Mouse (Mus musculus): ENCODE measurements around the gene Cd109. TPM values are rescaled to one million over a fixed set of nuclear protein-coding genes. Genes with fewer than 3 reads are reported as not detected.

Gene Cd109
- polyA plus RNA-seq, 1 experiment: 5.3 TPM

- H3K4me3 ChIP-seq: no peak overlapping the region
- no peaks in the 10 kb centered on the region for H3K79me2 ChIP-seq (ENCODE audit: control insufficient read depth, insufficient read depth)
- no peak for TF ChIP-seq TCF12 (IDR thresholded peaks at IDR 0.05; ENCODE audit: insufficient read depth, poor library complexity, severe bottlenecking)
- TF ChIP-seq MAX (IDR thresholded peaks at IDR 0.05; ENCODE audit: low read depth): no peak
- no peak for TF ChIP-seq POLR2AphosphoS2 (IDR thresholded peaks at IDR 0.05; ENCODE audit: insufficient read length, low read depth)
- TF ChIP-seq MYOG (IDR thresholded peaks at IDR 0.05; ENCODE audit: control insufficient read depth in 1 of 3, insufficient read depth in 1 of 3, insufficient read length in 2 of 3, low read depth in 2 of 3): no peak
- TF ChIP-seq SRF (IDR thresholded peaks at IDR 0.05; ENCODE audit: control insufficient read depth, insufficient read length, low read depth): no peak
Observed at GRCm38 (mm10) chr9:78720888-78721798, 105.8 kb downstream of the Cd109 start.

GRCm38 (mm10) chr9:78731931-78732330, 116.6 kb downstream of the Cd109 start:
- no peaks in the 10 kb centered on the region for H3K27me3 ChIP-seq (ENCODE audit: control insufficient read depth, insufficient read depth, insufficient read length)
- H3ac ChIP-seq (ENCODE audit: control insufficient read depth, insufficient read length): no peak overlapping the region
- TF ChIP-seq POLR2AphosphoS2 (IDR thresholded peaks at IDR 0.05; ENCODE audit: insufficient read length, low read depth): no peak
- TF ChIP-seq E2F4 (IDR thresholded peaks at IDR 0.05; ENCODE audit: insufficient read depth): no peak
- no peak for TF ChIP-seq SRF (IDR thresholded peaks at IDR 0.05; ENCODE audit: control insufficient read depth, insufficient read length, low read depth)
- no peak for TF ChIP-seq MYOD1 (IDR thresholded peaks at IDR 0.05; ENCODE audit: control insufficient read depth in 1 of 3, insufficient read length in 2 of 3, low read depth in 2 of 3)
- TF ChIP-seq REST (IDR thresholded peaks at IDR 0.05; ENCODE audit: insufficient read depth, insufficient read length): no peak
- no peak for TF ChIP-seq CEBPB (IDR thresholded peaks at IDR 0.05; ENCODE audit: insufficient read depth, poor library complexity, severe bottlenecking)
- no peak for TF ChIP-seq POLR2A (IDR thresholded peaks at IDR 0.05; ENCODE audit: insufficient read length, low read depth)
- H3K79me2 ChIP-seq (ENCODE audit: control insufficient read depth, insufficient read depth): no peaks in the 10 kb centered on the region
- H3K4me2 ChIP-seq (ENCODE audit: low read depth): no peak overlapping the region
- H3K36me3 ChIP-seq (ENCODE audit: control insufficient read depth, insufficient read depth): no peaks in the 10 kb centered on the region
- no peak overlapping the region for H3K4me3 ChIP-seq

More at GRCm38 (mm10) chr9:78720888-78721798, 105.8 kb downstream of the Cd109 start:
- Histone ChIP-seq H3K27me3 (ENCODE audit: control insufficient read depth, insufficient read depth, insufficient read length) (no peaks in the 10 kb centered on the region), H3ac (ENCODE audit: control insufficient read depth, insufficient read length) (no peak overlapping the region), H3K4me2 (ENCODE audit: low read depth) (no peak overlapping the region), H3K36me3 (ENCODE audit: control insufficient read depth, insufficient read depth) (no peaks in the 10 kb centered on the region)

GRCm38 (mm10) chr9:78735519-78735918, 120.2 kb downstream of the Cd109 start:
- H3K79me2 ChIP-seq (ENCODE audit: control insufficient read depth, insufficient read depth): no peaks in the 10 kb centered on the region
- TF ChIP-seq E2F4 (IDR thresholded peaks at IDR 0.05; ENCODE audit: insufficient read depth) (no peak), SRF (IDR thresholded peaks at IDR 0.05; ENCODE audit: control insufficient read depth, insufficient read length, low read depth) (no peak), CEBPB (IDR thresholded peaks at IDR 0.05; ENCODE audit: insufficient read depth, poor library complexity, severe bottlenecking) (no peak)
- no peak overlapping the region for H3ac ChIP-seq (ENCODE audit: control insufficient read depth, insufficient read length)
- no peaks in the 10 kb centered on the region for H3K27me3 ChIP-seq (ENCODE audit: control insufficient read depth, insufficient read depth, insufficient read length)
- H3K4me2 ChIP-seq (ENCODE audit: low read depth): no peak overlapping the region
- H3K4me3 ChIP-seq: no peak overlapping the region
- no peaks in the 10 kb centered on the region for H3K36me3 ChIP-seq (ENCODE audit: control insufficient read depth, insufficient read depth)

GRCm38 (mm10) chr9:78742012-78742411, 126.7 kb downstream of the Cd109 start:
- Histone ChIP-seq H3ac (ENCODE audit: control insufficient read depth, insufficient read length) (no peak overlapping the region), H3K4me3 (no peak overlapping the region), H3K27me3 (ENCODE audit: control insufficient read depth, insufficient read depth, insufficient read length) (no peaks in the 10 kb centered on the region), H3K79me2 (ENCODE audit: control insufficient read depth, insufficient read depth) (no peaks in the 10 kb centered on the region), H3K36me3 (ENCODE audit: control insufficient read depth, insufficient read depth) (no peaks in the 10 kb centered on the region), H3K4me2 (ENCODE audit: low read depth) (no peak overlapping the region)
- no peak for TF ChIP-seq POLR2A (IDR thresholded peaks at IDR 0.05; ENCODE audit: insufficient read length, low read depth)
- no peak for TF ChIP-seq POLR2AphosphoS2 (IDR thresholded peaks at IDR 0.05; ENCODE audit: insufficient read length, low read depth)
- peak; percentile 49 for TF ChIP-seq USF1 (IDR thresholded peaks at IDR 0.05; ENCODE audit: low read depth)

- no peak overlapping the region for H3K4me2 ChIP-seq (ENCODE audit: low read depth)
- no peaks in the 10 kb centered on the region for H3K36me3 ChIP-seq (ENCODE audit: control insufficient read depth, insufficient read depth)
- no peak overlapping the region for H3K4me3 ChIP-seq
- H3ac ChIP-seq (ENCODE audit: control insufficient read depth, insufficient read length): no peak overlapping the region
- H3K27me3 ChIP-seq (ENCODE audit: control insufficient read depth, insufficient read depth, insufficient read length): no peaks in the 10 kb centered on the region
- no peaks in the 10 kb centered on the region for H3K79me2 ChIP-seq (ENCODE audit: control insufficient read depth, insufficient read depth)
- TF ChIP-seq POLR2A (IDR thresholded peaks at IDR 0.05; ENCODE audit: insufficient read length, low read depth) (no peak), MYOD1 (IDR thresholded peaks at IDR 0.05; ENCODE audit: control insufficient read depth in 1 of 3, insufficient read length in 2 of 3, low read depth in 2 of 3) (no peak), TCF12 (IDR thresholded peaks at IDR 0.05; ENCODE audit: insufficient read depth, poor library complexity, severe bottlenecking) (no peak)
Observed at GRCm38 (mm10) chr9:78750246-78750645, 134.9 kb downstream of the Cd109 start.

Other genes starting within 250 kb of the Cd109 start
- gene Dppa5a, start 247.4 kb upstream of the Cd109 start, polyA plus RNA-seq (2012; fragmentation: generic; extraction: Trizol): not detected
- 0.01 TPM for gene Ooep, start 236.8 kb upstream of the Cd109 start, polyA plus RNA-seq (2012; fragmentation: generic; extraction: Trizol)
- not detected for gene Ddx43, start 219.8 kb upstream of the Cd109 start, polyA plus RNA-seq (2012; fragmentation: generic; extraction: Trizol)
- gene Cgas, start 172.3 kb upstream of the Cd109 start, polyA plus RNA-seq (2012; fragmentation: generic; extraction: Trizol): 0.56 TPM
- 10.8 TPM for gene Mto1, start 167.3 kb upstream of the Cd109 start, polyA plus RNA-seq (2012; fragmentation: generic; extraction: Trizol)
- 0.13 TPM for gene Gm17324, start 166.8 kb upstream of the Cd109 start, polyA plus RNA-seq (2012; fragmentation: generic; extraction: Trizol)
- 8,203 TPM for gene Eef1a1, start 126.4 kb upstream of the Cd109 start, polyA plus RNA-seq (2012; fragmentation: generic; extraction: Trizol)
- 4.7 TPM for gene Slc17a5, start 27.5 kb upstream of the Cd109 start, polyA plus RNA-seq (2012; fragmentation: generic; extraction: Trizol)

Measured in myocyte (in vitro differentiated cells).